Mouse (Mus musculus): Measurements from ENCODE around the gene Atp2a2. TPM values are rescaled to one million over a fixed set of nuclear protein-coding genes. Genes with fewer than 3 reads are reported as not detected.

Atp2a2 gene
- total RNA-seq (2017): 107 and 133 TPM in 2 replicates

GRCm38 (mm10) chr5:122502077-122502941 lies at the start of gene Atp2a2:
TSS of gene Atp2a2 (minus strand) at chr5:122502225.
- peak; percentile 86 for ATAC-seq (replicated peaks; ENCODE audit: low read depth, poor library complexity, severe bottlenecking)

- no peak for ATAC-seq (replicated peaks; ENCODE audit: low read depth, poor library complexity, severe bottlenecking)
Observed at GRCm38 (mm10) chr5:122550460-122550859, 48.4 kb upstream of the Atp2a2 start.

GRCm38 (mm10) chr5:122548671-122549070 lies 46.6 kb upstream of the Atp2a2 start:
- ATAC-seq (replicated peaks; ENCODE audit: low read depth, poor library complexity, severe bottlenecking): no peak

GRCm38 (mm10) chr5:122547810-122548209 lies 45.8 kb upstream of the Atp2a2 start:
- no peak for ATAC-seq (replicated peaks; ENCODE audit: low read depth, poor library complexity, severe bottlenecking)

- ATAC-seq (replicated peaks; ENCODE audit: low read depth, poor library complexity, severe bottlenecking): peak; percentile 86
Observed at GRCm38 (mm10) chr5:122547251-122547714, 45.3 kb upstream of the Atp2a2 start.

GRCm38 (mm10) chr5:122543392-122543791 lies 41.4 kb upstream of the Atp2a2 start:
- ATAC-seq (replicated peaks; ENCODE audit: low read depth, poor library complexity, severe bottlenecking): no peak

- no peak for ATAC-seq (replicated peaks; ENCODE audit: low read depth, poor library complexity, severe bottlenecking)
Observed at GRCm38 (mm10) chr5:122541871-122542270, 39.8 kb upstream of the Atp2a2 start.

- peak; percentile 79 for ATAC-seq (replicated peaks; ENCODE audit: low read depth, poor library complexity, severe bottlenecking)
Observed at GRCm38 (mm10) chr5:122538077-122538476, 36.1 kb upstream of the Atp2a2 start.

- no peak for ATAC-seq (replicated peaks; ENCODE audit: low read depth, poor library complexity, severe bottlenecking)
Observed at GRCm38 (mm10) chr5:122537654-122538053, 35.6 kb upstream of the Atp2a2 start.

GRCm38 (mm10) chr5:122533884-122534283 lies 31.9 kb upstream of the Atp2a2 start:
- no peak for ATAC-seq (replicated peaks; ENCODE audit: low read depth, poor library complexity, severe bottlenecking)

- no peak for ATAC-seq (replicated peaks; ENCODE audit: low read depth, poor library complexity, severe bottlenecking)
Observed at GRCm38 (mm10) chr5:122529913-122530604, 28.0 kb upstream of the Atp2a2 start.

- ATAC-seq (replicated peaks; ENCODE audit: low read depth, poor library complexity, severe bottlenecking): no peak
Observed at GRCm38 (mm10) chr5:122529316-122529715, 27.3 kb upstream of the Atp2a2 start.

- ATAC-seq (replicated peaks; ENCODE audit: low read depth, poor library complexity, severe bottlenecking): no peak
Observed at GRCm38 (mm10) chr5:122528591-122528990, 26.6 kb upstream of the Atp2a2 start.

- no peak for ATAC-seq (replicated peaks; ENCODE audit: low read depth, poor library complexity, severe bottlenecking)
Observed at GRCm38 (mm10) chr5:122527761-122528160, 25.7 kb upstream of the Atp2a2 start.

- no peak for ATAC-seq (replicated peaks; ENCODE audit: low read depth, poor library complexity, severe bottlenecking)
Observed at GRCm38 (mm10) chr5:122526878-122527730, 25.1 kb upstream of the Atp2a2 start.

- no peak for ATAC-seq (replicated peaks; ENCODE audit: low read depth, poor library complexity, severe bottlenecking)
Observed at GRCm38 (mm10) chr5:122526405-122526804, 24.4 kb upstream of the Atp2a2 start.

- ATAC-seq (replicated peaks; ENCODE audit: low read depth, poor library complexity, severe bottlenecking): no peak
Observed at GRCm38 (mm10) chr5:122525238-122525931, 23.4 kb upstream of the Atp2a2 start.

GRCm38 (mm10) chr5:122524854-122525237 lies 22.8 kb upstream of the Atp2a2 start:
- no peak for ATAC-seq (replicated peaks; ENCODE audit: low read depth, poor library complexity, severe bottlenecking)

- ATAC-seq (replicated peaks; ENCODE audit: low read depth, poor library complexity, severe bottlenecking): no peak
Observed at GRCm38 (mm10) chr5:122524244-122524643, 22.2 kb upstream of the Atp2a2 start.

GRCm38 (mm10) chr5:122521130-122521473 lies 19.1 kb upstream of the Atp2a2 start:
- ATAC-seq (replicated peaks; ENCODE audit: low read depth, poor library complexity, severe bottlenecking): no peak

All from common myeloid progenitor, adult 5-6 weeks (primary cell).